Mouse (Mus musculus) neural tube, embryonic 12.5 days (tissue): ENCODE measurements around the gene Mia2. TPM values are rescaled to one million over a fixed set of nuclear protein-coding genes. Genes with fewer than 3 reads are reported as not detected.

Source experiments
- ATAC-seq: fragments of 200-750 bp; cut with Nextera tagmentation; 2 replicates; pipeline ENCODE4 v1.8.0; 2017; ENCODE audit warnings: low read depth, mild to moderate bottlenecking, moderate TSS enrichment, moderate library complexity; ENCODE audit not compliant: low FRiP score
- H3K27ac ChIP-seq: fragments of 300-500 bp; sonication (generic); 2 replicates; pipeline ENCODE4 v1.5.1; 2016
- H3K27me3 ChIP-seq: fragments of 300-500 bp; sonication (generic); replicated peaks from 2 replicates; pipeline ENCODE4 v1.6.1; 2016; ENCODE audit warnings: mild to moderate bottlenecking
- H3K36me3 ChIP-seq: fragments of 300-500 bp; sonication (generic); 2 replicates; pipeline ENCODE4 v1.6.1; 2016; ENCODE audit warnings: mild to moderate bottlenecking
- H3K4me1 ChIP-seq: fragments of 300-500 bp; sonication (generic); 2 replicates; pipeline ENCODE4 v1.6.1; 2016
- H3K4me2 ChIP-seq: fragments of 300-500 bp; sonication (generic); replicated peaks from 2 replicates; pipeline ENCODE4 v1.6.1; 2016; ENCODE audit warnings: mild to moderate bottlenecking
- H3K4me3 ChIP-seq: fragments of 300-500 bp; sonication (generic); 2 replicates; pipeline ENCODE4 v1.5.1; 2016
- H3K9ac ChIP-seq: fragments of 300-500 bp; sonication (generic); 2 replicates; pipeline ENCODE4 v1.6.1; 2016; ENCODE audit warnings: mild to moderate bottlenecking
- H3K9me3 ChIP-seq: fragments of 300-500 bp; sonication (generic); 2 replicates; pipeline ENCODE4 v1.6.1; 2016; ENCODE audit warnings: mild to moderate bottlenecking
- WGBS: fragments of 180-500 bp; shearing (Covaris S2); methylation state at CpG from one replicate; pipeline ENCODE4 v1.1.7; 2016; 5-methylcytosine and 5-hydroxymethylcytosine counted together
- polyA plus RNA-seq: library from polyadenylated mRNA; unstranded; fragments of >200 nt; fragmentation: Nextera tagmentation; extraction: Ambion mirVana; gene quantifications from 2 replicates; pipeline ENCODE4 v1.2.1, GENCODE M21; 2016

The Mia2 gene
- polyA plus RNA-seq, 1 experiment from 2014 or later = 53.8 TPM

- Histone ChIP-seq H3K9ac (no peak overlapping the region), H3K4me1 (no peaks in the 10 kb centered on the region), H3K27me3 (no peaks in the 10 kb centered on the region), H3K36me3 (peaks cover 43% of the 10 kb centered on the region), H3K4me2 (no peak overlapping the region), H3K27ac (no peak overlapping the region), H3K4me3 (no peak overlapping the region), H3K9me3 (no peaks in the 10 kb centered on the region)
- no peak for ATAC-seq
- 88% methylated on average over 12 of the region's 12 CpGs for WGBS
These were observed 92.6 kb downstream of the Mia2 start for GRCm38 (mm10) chr12:59188086-59188682.

- Histone ChIP-seq H3K27me3 (no peaks in the 10 kb centered on the region), H3K9me3 (no peaks in the 10 kb centered on the region), H3K36me3 (peaks cover 13% of the 10 kb centered on the region), H3K4me2 (no peak overlapping the region), H3K27ac (no peak overlapping the region), H3K4me1 (no peaks in the 10 kb centered on the region), H3K4me3 (no peak overlapping the region), H3K9ac (no peak overlapping the region)
- ATAC-seq = no peak
- WGBS = 85% methylated on average over 3 of the region's 3 CpGs
These were observed 98.0 kb downstream of the Mia2 start for GRCm38 (mm10) chr12:59193637-59194036.

GRCm38 (mm10) chr12:59194341-59195003 is 98.9 kb downstream of the Mia2 start:
- 85% methylated on average over 9 of the region's 9 CpGs for WGBS
- peaks cover 14% of the 10 kb centered on the region; the same call in 1 of the 2 replicates for H3K36me3 ChIP-seq
- no peak for ATAC-seq
- no peak overlapping the region for H3K4me3 ChIP-seq
- H3K4me2 ChIP-seq = no peak overlapping the region
- no peaks in the 10 kb centered on the region for H3K9me3 ChIP-seq
- no peak overlapping the region for H3K9ac ChIP-seq
- H3K4me1 ChIP-seq = no peaks in the 10 kb centered on the region
- no peak overlapping the region for H3K27ac ChIP-seq
- H3K27me3 ChIP-seq = no peaks in the 10 kb centered on the region

- no peaks in the 10 kb centered on the region for H3K27me3 ChIP-seq
- 90% methylated on average over 4 of the region's 4 CpGs for WGBS
- no peak overlapping the region for H3K27ac ChIP-seq
- no peak overlapping the region for H3K4me3 ChIP-seq
- H3K36me3 ChIP-seq = peaks cover 16% of the 10 kb centered on the region; the same call in 1 of the 2 replicates
- no peak for ATAC-seq
- H3K9ac ChIP-seq = no peak overlapping the region
- H3K4me1 ChIP-seq = no peaks in the 10 kb centered on the region
- no peaks in the 10 kb centered on the region for H3K9me3 ChIP-seq
- no peak overlapping the region for H3K4me2 ChIP-seq
These were observed 99.5 kb downstream of the Mia2 start for GRCm38 (mm10) chr12:59195065-59195464.

- 69% methylated on average over 4 of the region's 4 CpGs for WGBS
These were observed 100.3 kb downstream of the Mia2 start for GRCm38 (mm10) chr12:59195941-59196340.

GRCm38 (mm10) chr12:59198750-59199149 is 103.2 kb downstream of the Mia2 start:
- Histone ChIP-seq H3K4me1 (no peaks in the 10 kb centered on the region), H3K36me3 (peaks cover 31% of the 10 kb centered on the region), H3K27ac (no peak overlapping the region), H3K4me3 (no peak overlapping the region), H3K4me2 (no peak overlapping the region), H3K9ac (no peak overlapping the region), H3K27me3 (no peaks in the 10 kb centered on the region), H3K9me3 (no peaks in the 10 kb centered on the region)
- ATAC-seq = no peak
- WGBS = 88% methylated on average over 4 of the region's 4 CpGs

More at GRCm38 (mm10) chr12:59195941-59196340, 100.3 kb downstream of the Mia2 start:
- no peaks in the 10 kb centered on the region for H3K27me3 ChIP-seq
- H3K4me1 ChIP-seq = no peaks in the 10 kb centered on the region
- no peak overlapping the region for H3K27ac ChIP-seq
- H3K4me2 ChIP-seq = no peak overlapping the region
- no peak overlapping the region for H3K4me3 ChIP-seq
- no peaks in the 10 kb centered on the region for H3K9me3 ChIP-seq
- H3K9ac ChIP-seq = no peak overlapping the region
- H3K36me3 ChIP-seq = peaks cover 18% of the 10 kb centered on the region; the same call in 1 of the 2 replicates
- no peak for ATAC-seq

GRCm38 (mm10) chr12:59199361-59199760 is 103.8 kb downstream of the Mia2 start:
- H3K9me3 ChIP-seq = no peaks in the 10 kb centered on the region
- H3K4me3 ChIP-seq = no peak overlapping the region
- no peak for ATAC-seq
- no peak overlapping the region for H3K9ac ChIP-seq
- H3K36me3 ChIP-seq = peaks cover 36% of the 10 kb centered on the region
- 95% methylated on average over 2 of the region's 2 CpGs for WGBS
- no peaks in the 10 kb centered on the region for H3K27me3 ChIP-seq
- no peaks in the 10 kb centered on the region for H3K4me1 ChIP-seq
- no peak overlapping the region for H3K4me2 ChIP-seq
- H3K27ac ChIP-seq = no peak overlapping the region

- ATAC-seq = no peak
- 95% methylated on average over 6 of the region's 6 CpGs for WGBS
- no peaks in the 10 kb centered on the region for H3K9me3 ChIP-seq
- H3K27me3 ChIP-seq = no peaks in the 10 kb centered on the region
- no peak overlapping the region for H3K27ac ChIP-seq
- H3K4me1 ChIP-seq = no peaks in the 10 kb centered on the region
- H3K36me3 ChIP-seq = peaks cover 32% of the 10 kb centered on the region
- H3K9ac ChIP-seq = no peak overlapping the region
- no peak overlapping the region for H3K4me3 ChIP-seq
- H3K4me2 ChIP-seq = no peak overlapping the region
These were observed 110.0 kb downstream of the Mia2 start for GRCm38 (mm10) chr12:59205571-59205970.

- no peak for ATAC-seq
- 93% methylated on average over 4 of the region's 4 CpGs for WGBS
- H3K36me3 ChIP-seq = peaks cover 31% of the 10 kb centered on the region
- H3K27me3 ChIP-seq = no peaks in the 10 kb centered on the region
- H3K4me3 ChIP-seq = no peak overlapping the region
- no peaks in the 10 kb centered on the region for H3K4me1 ChIP-seq
- H3K9ac ChIP-seq = no peak overlapping the region
- H3K4me2 ChIP-seq = no peak overlapping the region
- H3K9me3 ChIP-seq = no peaks in the 10 kb centered on the region
- no peak overlapping the region for H3K27ac ChIP-seq
These were observed 110.8 kb downstream of the Mia2 start for GRCm38 (mm10) chr12:59206208-59206999.

GRCm38 (mm10) chr12:59207000-59207390 is 111.4 kb downstream of the Mia2 start:
- Histone ChIP-seq H3K4me2 (no peak overlapping the region), H3K4me1 (no peaks in the 10 kb centered on the region), H3K9ac (no peak overlapping the region), H3K27me3 (no peaks in the 10 kb centered on the region), H3K4me3 (no peak overlapping the region), H3K27ac (no peak overlapping the region), H3K9me3 (no peaks in the 10 kb centered on the region), H3K36me3 (peaks cover 36% of the 10 kb centered on the region)
- no peak for ATAC-seq
- 92% methylated on average over 3 of the region's 3 CpGs for WGBS

GRCm38 (mm10) chr12:59207814-59208213 is 112.2 kb downstream of the Mia2 start:
- H3K27me3 ChIP-seq = no peaks in the 10 kb centered on the region
- no peaks in the 10 kb centered on the region for H3K4me1 ChIP-seq
- no peak overlapping the region for H3K27ac ChIP-seq
- H3K4me2 ChIP-seq = no peak overlapping the region
- ATAC-seq = no peak
- 97% methylated on average over 1 of the region's 1 CpGs for WGBS
- H3K36me3 ChIP-seq = peaks cover 34% of the 10 kb centered on the region
- no peak overlapping the region for H3K9ac ChIP-seq
- no peak overlapping the region for H3K4me3 ChIP-seq
- no peaks in the 10 kb centered on the region for H3K9me3 ChIP-seq

- 96% methylated on average over 4 of the region's 4 CpGs for WGBS
- Histone ChIP-seq H3K27me3 (no peaks in the 10 kb centered on the region), H3K36me3 (peaks cover 12% of the 10 kb centered on the region), H3K4me2 (no peak overlapping the region), H3K4me3 (no peak overlapping the region), H3K9ac (no peak overlapping the region), H3K9me3 (no peaks in the 10 kb centered on the region), H3K4me1 (peaks cover 20% of the 10 kb centered on the region), H3K27ac (no peak overlapping the region)
- no peak for ATAC-seq
These were observed 120.6 kb downstream of the Mia2 start for GRCm38 (mm10) chr12:59216176-59216575.
